19 mouse cellular contexts compared by ENCODE assay signal in the genomic region with DNA sequence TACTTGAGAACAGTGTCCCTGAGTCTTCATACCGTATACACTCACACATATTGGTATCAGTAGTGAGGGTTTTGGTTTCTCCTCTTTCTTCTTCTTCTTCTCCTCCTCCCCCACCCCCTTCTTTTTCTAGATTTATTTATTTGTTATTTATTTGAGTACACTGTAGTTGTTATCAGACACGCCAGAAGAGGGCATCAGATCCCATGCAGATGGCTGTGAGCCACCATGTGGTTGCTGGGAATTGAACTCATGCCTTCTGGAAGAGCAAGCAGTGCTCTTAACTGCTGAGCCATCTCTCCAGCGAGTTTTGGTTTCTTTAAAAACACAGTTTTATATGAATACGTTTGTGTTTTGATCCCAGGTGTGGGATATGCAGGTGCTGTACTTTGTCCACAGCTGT. TPM values are rescaled to one million over a fixed set of nuclear protein-coding genes. Genes with fewer than 3 reads are reported as not detected.
DNase-seq lines count a peak whose midpoint lies in the region; ATAC-seq and TF ChIP-seq lines count a peak whose summit lies in the region.
"Had no signal": no experiment of that assay in that cellular context is flagged by ENCODE, and none has a peak within 500 bp of the region (broad histone marks: within the 10 kb centered on the region; RNA-seq: fewer than 3 reads in every experiment).

No protein-coding gene starts in this region.

- no peak overlapping the region for H3K4me2 ChIP-seq in hindbrain, postnatal 0 days (ENCODE audit: low read depth, low read length)
- H3K4me2 ChIP-seq in lung, embryonic 14.5 days = no peak overlapping the region
- H3K4me2 ChIP-seq in CH12.LX (ENCODE audit: insufficient read depth, low read depth, poor library complexity, severe bottlenecking) = no peak overlapping the region
- H3K4me2 ChIP-seq: embryonic facial prominence, embryonic 15.5 days; forebrain, embryonic 12.5 days; limb, embryonic 15.5 days; lung, embryonic 15.5 days had no signal

- TF ChIP-seq EP300 in CH12.LX (IDR thresholded peaks at IDR 0.05; ENCODE audit: low read length) = no peak

- H3K9me3 ChIP-seq in hindbrain, postnatal 0 days (ENCODE audit: low read length) = no peaks in the 10 kb centered on the region
- H3K9me3 ChIP-seq in hindbrain, embryonic 10.5 days = no peaks in the 10 kb centered on the region
- no peaks in the 10 kb centered on the region for H3K9me3 ChIP-seq in lung, embryonic 14.5 days (ENCODE audit: low read depth, low read length)
- peaks cover 3% of the 10 kb centered on the region for H3K9me3 ChIP-seq in CH12.LX (replicated peaks; ENCODE audit: low read length)
- H3K9me3 ChIP-seq: embryonic facial prominence, embryonic 15.5 days; forebrain, embryonic 12.5 days; limb, embryonic 15.5 days; lung, embryonic 15.5 days had no signal

- ATAC-seq in hindbrain, postnatal 0 days = no peak
- no peak for ATAC-seq in lung, embryonic 14.5 days (ENCODE audit: insufficient read depth)
- ATAC-seq: inflammation-experienced regulatory T-cells, adult 6 months had no signal

- WGBS in hindbrain, postnatal 0 days = 68% methylated on average over 4 of the region's 4 CpGs
- WGBS in hindbrain, embryonic 10.5 days = 65% methylated on average over 4 of the region's 4 CpGs
- WGBS in lung, embryonic 14.5 days = 57% methylated on average over 4 of the region's 4 CpGs

- H3K9ac ChIP-seq in hindbrain, postnatal 0 days (replicated peaks; ENCODE audit: low read length) = no peak overlapping the region
- H3K9ac ChIP-seq in lung, embryonic 14.5 days = no peak overlapping the region
- no peak overlapping the region for H3K9ac ChIP-seq in CH12.LX (ENCODE audit: insufficient read depth, low read depth)
- H3K9ac ChIP-seq: embryonic facial prominence, embryonic 15.5 days; forebrain, embryonic 12.5 days; limb, embryonic 15.5 days; lung, embryonic 15.5 days had no signal

- H3K36me3 ChIP-seq in hindbrain, postnatal 0 days (ENCODE audit: insufficient read depth, low read length) = no peaks in the 10 kb centered on the region
- H3K36me3 ChIP-seq in hindbrain, embryonic 10.5 days = no peaks in the 10 kb centered on the region
- no peaks in the 10 kb centered on the region for H3K36me3 ChIP-seq in lung, embryonic 14.5 days (ENCODE audit: insufficient read depth)
- no peaks in the 10 kb centered on the region for H3K36me3 ChIP-seq in CH12.LX (replicated peaks in 1 of 2; ENCODE audit: control insufficient read depth in 1 of 2, insufficient read depth in 1 of 2, low read length in 1 of 2)
- H3K36me3 ChIP-seq: embryonic facial prominence, embryonic 15.5 days; forebrain, embryonic 12.5 days; limb, embryonic 15.5 days; lung, embryonic 15.5 days had no signal

- H3K27ac ChIP-seq in hindbrain, postnatal 0 days = no peak overlapping the region
- no peak overlapping the region for H3K27ac ChIP-seq in hindbrain, embryonic 10.5 days
- no peak overlapping the region for H3K27ac ChIP-seq in lung, embryonic 14.5 days (ENCODE audit: low read depth)
- no peak overlapping the region for H3K27ac ChIP-seq in CH12.LX (ENCODE audit: insufficient read depth, low read depth)
- H3K27ac ChIP-seq: embryonic facial prominence, embryonic 15.5 days; forebrain, embryonic 12.5 days; limb, embryonic 15.5 days; lung, embryonic 15.5 days had no signal

- H3K27me3 ChIP-seq in hindbrain, postnatal 0 days (ENCODE audit: insufficient read depth, low read length) = no peaks in the 10 kb centered on the region
- no peaks in the 10 kb centered on the region for H3K27me3 ChIP-seq in hindbrain, embryonic 10.5 days (ENCODE audit: insufficient read depth, poor library complexity, severe bottlenecking)
- no peaks in the 10 kb centered on the region for H3K27me3 ChIP-seq in lung, embryonic 14.5 days (ENCODE audit: insufficient read depth, low read length)
- peaks cover 56% of the 10 kb centered on the region for H3K27me3 ChIP-seq in CH12.LX (replicated peaks)
- H3K27me3 ChIP-seq: embryonic facial prominence, embryonic 15.5 days; forebrain, embryonic 12.5 days; limb, embryonic 15.5 days; lung, embryonic 15.5 days had no signal

- no peaks in the 10 kb centered on the region for H3K4me1 ChIP-seq in hindbrain, postnatal 0 days (ENCODE audit: insufficient read depth, low read length)
- H3K4me1 ChIP-seq in hindbrain, embryonic 10.5 days (replicated peaks) = no peaks in the 10 kb centered on the region
- H3K4me1 ChIP-seq in lung, embryonic 14.5 days (ENCODE audit: insufficient read depth) = no peaks in the 10 kb centered on the region
- H3K4me1 ChIP-seq in CH12.LX (ENCODE audit: control insufficient read depth in 1 of 2, insufficient read depth in 2 of 2) = no peaks in the 10 kb centered on the region
- H3K4me1 ChIP-seq: embryonic facial prominence, embryonic 15.5 days; forebrain, embryonic 12.5 days; limb, embryonic 15.5 days; lung, embryonic 15.5 days had no signal

- H3K79me2 ChIP-seq in CH12.LX (replicated peaks; ENCODE audit: control insufficient read depth, extremely low read depth, insufficient read depth, poor library complexity, severe bottlenecking) = no peaks in the 10 kb centered on the region

- peak; percentile 28 for TF ChIP-seq CTCF in hindbrain, postnatal 0 days (IDR thresholded peaks at IDR 0.05; ENCODE audit: low read depth)
- TF ChIP-seq CTCF in lung, embryonic 14.5 days (IDR thresholded peaks at IDR 0.05; ENCODE audit: low read depth) = no peak
- peak in 1 of 2 experiments; percentile 56; a peak in 2 of 4 replicates for TF ChIP-seq CTCF in CH12.LX (conservative IDR thresholded peaks at IDR 0.05 in 1 of 2, IDR thresholded peaks at IDR 0.05 in 1 of 2; ENCODE audit: low read depth in 2 of 2, low read length in 2 of 2)

- dilution Hi-C loops in CH12.LX (cut with MboI; ENCODE audit: extremely low pct_ligation_motif_present, extremely low pct_unique_long_range_greater_than_20kb, low sequenced_read_pairs) = no loop called here

- in situ Hi-C loops in CH12.LX (cut with MboI; ENCODE audit: low pct_ligation_motif_present, low pct_unique_long_range_greater_than_20kb, low sequenced_read_pairs) = no loop called here

- peak; percentile 23 for TF ChIP-seq RAD21 in CH12.LX (IDR thresholded peaks at IDR 0.05; ENCODE audit: low read depth, low read length)

- H3K4me3 ChIP-seq in hindbrain, postnatal 0 days (ENCODE audit: low read length) = no peak overlapping the region
- H3K4me3 ChIP-seq in hindbrain, embryonic 10.5 days = no peak overlapping the region
- no peak overlapping the region for H3K4me3 ChIP-seq in lung, embryonic 14.5 days (ENCODE audit: low read depth, low read length)
- no peak overlapping the region for H3K4me3 ChIP-seq in CH12.LX (replicated peaks in 1 of 3; ENCODE audit: low read depth in 2 of 3, low read length in 2 of 3, poor library complexity in 1 of 3)
- H3K4me3 ChIP-seq: embryonic facial prominence, embryonic 15.5 days; forebrain, embryonic 12.5 days; limb, embryonic 15.5 days; lung, embryonic 15.5 days; myocyte had no signal

- no peak for TF ChIP-seq POLR2A in CH12.LX (IDR thresholded peaks at IDR 0.05; ENCODE audit: low read depth, low read length)

- DNase-seq in hindbrain, postnatal 0 days (ENCODE audit: low spot score) = no peak
- no peak for DNase-seq in hindbrain, embryonic 10.5 days (ENCODE audit: low spot score)
- peak; percentile 2 for DNase-seq in lung, embryonic 14.5 days
- no peak for DNase-seq in lung, postnatal 10 days
- DNase-seq in CH12.LX (ENCODE audit: extremely low read depth) = no peak
- DNase-seq in brain, adult 2 months (ENCODE audit: low read depth, low spot score) = peak; percentile 20
- no peak for DNase-seq in spleen, postnatal 4 days (ENCODE audit: low spot score in 2 of 2)
- DNase-seq: cerebellum, adult 11 months; thymus, postnatal 36 days had no signal

RNA-seq across cellular contexts. Expression of a gene that starts 2.0 kb away (rescaled TPM):
- total RNA-seq in hindbrain, postnatal 0 days (2014; rRNA removed) = not detected in 2 replicates
- not detected in 2 replicates for polyA plus RNA-seq in hindbrain, postnatal 0 days (2015; fragmentation: Nextera tagmentation; extraction: Ambion mirVana)
- polyA plus RNA-seq in hindbrain, embryonic 10.5 days (2016; fragmentation: Nextera tagmentation; extraction: Ambion mirVana) = not detected in 2 replicates
- not detected in 2 replicates for polyA plus RNA-seq in lung, embryonic 14.5 days (2014; fragmentation: Nextera tagmentation; extraction: Ambion mirVana)
- total RNA-seq in CH12.LX (2012; rRNA removed) (not detected in 2 replicates), CH12.LX (2014; rRNA removed) (not detected in 2 replicates)
- polyA plus RNA-seq in CH12.LX (2012; ENCODE audit: insufficient read length, low read depth) = not detected in 2 replicates
- total RNA-seq: gastrocnemius, postnatal 4 days; hematopoietic stem cell, adult 5-6 weeks had no signal
- polyA plus RNA-seq: forebrain, embryonic 12.5 days; heart, embryonic 14.5 days; inflammation-experienced regulatory T-cells, adult 6 months; limb, embryonic 15.5 days; lung, embryonic 15.5 days; myocyte; spleen, adult 2 months had no signal

RNA-seq across cellular contexts. Expression of a gene that starts 7.9 kb away (rescaled TPM):
- not detected in 2 replicates for total RNA-seq in hindbrain, postnatal 0 days (2014; rRNA removed)
- not detected in 2 replicates for polyA plus RNA-seq in hindbrain, postnatal 0 days (2015; fragmentation: Nextera tagmentation; extraction: Ambion mirVana)
- not detected in 2 replicates for polyA plus RNA-seq in hindbrain, embryonic 10.5 days (2016; fragmentation: Nextera tagmentation; extraction: Ambion mirVana)
- not detected in 2 replicates for polyA plus RNA-seq in lung, embryonic 14.5 days (2014; fragmentation: Nextera tagmentation; extraction: Ambion mirVana)
- total RNA-seq in CH12.LX (2012; rRNA removed) = not detected in 2 replicates
- total RNA-seq in CH12.LX (2014; rRNA removed) = not detected in 2 replicates
- polyA plus RNA-seq in CH12.LX (2012; ENCODE audit: insufficient read length, low read depth) = not detected in 2 replicates
- total RNA-seq: gastrocnemius, postnatal 4 days; hematopoietic stem cell, adult 5-6 weeks had no signal
- polyA plus RNA-seq: forebrain, embryonic 12.5 days; heart, embryonic 14.5 days; inflammation-experienced regulatory T-cells, adult 6 months; limb, embryonic 15.5 days; lung, embryonic 15.5 days; myocyte; spleen, adult 2 months had no signal

RNA-seq across cellular contexts. Expression of a gene that starts 12.7 kb away (rescaled TPM):
- not detected in 2 replicates for total RNA-seq in hindbrain, postnatal 0 days (2014; rRNA removed)
- not detected in 2 replicates for polyA plus RNA-seq in hindbrain, postnatal 0 days (2015; fragmentation: Nextera tagmentation; extraction: Ambion mirVana)
- polyA plus RNA-seq in hindbrain, embryonic 10.5 days (2016; fragmentation: Nextera tagmentation; extraction: Ambion mirVana) = not detected in 2 replicates
- not detected in 2 replicates for polyA plus RNA-seq in lung, embryonic 14.5 days (2014; fragmentation: Nextera tagmentation; extraction: Ambion mirVana)
- total RNA-seq in CH12.LX (2012; rRNA removed) = not detected in 2 replicates
- not detected in 2 replicates for total RNA-seq in CH12.LX (2014; rRNA removed)
- polyA plus RNA-seq in CH12.LX (2012; ENCODE audit: insufficient read length, low read depth) = not detected in 2 replicates
- total RNA-seq: gastrocnemius, postnatal 4 days; hematopoietic stem cell, adult 5-6 weeks had no signal
- polyA plus RNA-seq: forebrain, embryonic 12.5 days; heart, embryonic 14.5 days; inflammation-experienced regulatory T-cells, adult 6 months; limb, embryonic 15.5 days; lung, embryonic 15.5 days; myocyte had no signal

RNA-seq across cellular contexts. Expression of a gene that starts 14.2 kb away (rescaled TPM):
- not detected in 2 replicates for total RNA-seq in hindbrain, postnatal 0 days (2014; rRNA removed)
- not detected in 2 replicates for polyA plus RNA-seq in hindbrain, postnatal 0 days (2015; fragmentation: Nextera tagmentation; extraction: Ambion mirVana)
- not detected in 2 replicates for polyA plus RNA-seq in hindbrain, embryonic 10.5 days (2016; fragmentation: Nextera tagmentation; extraction: Ambion mirVana)
- polyA plus RNA-seq in lung, embryonic 14.5 days (2014; fragmentation: Nextera tagmentation; extraction: Ambion mirVana) = not detected in 2 replicates
- total RNA-seq in CH12.LX (2012; rRNA removed) = not detected in 2 replicates
- total RNA-seq in CH12.LX (2014; rRNA removed) = not detected in 2 replicates
- not detected in 2 replicates for polyA plus RNA-seq in CH12.LX (2012; ENCODE audit: insufficient read length, low read depth)
- total RNA-seq: gastrocnemius, postnatal 4 days; hematopoietic stem cell, adult 5-6 weeks had no signal
- polyA plus RNA-seq: forebrain, embryonic 12.5 days; heart, embryonic 14.5 days; inflammation-experienced regulatory T-cells, adult 6 months; limb, embryonic 15.5 days; lung, embryonic 15.5 days; myocyte; spleen, adult 2 months had no signal

RNA-seq across cellular contexts. Expression of a gene that starts 17.0 kb away (rescaled TPM):
- total RNA-seq in hindbrain, postnatal 0 days (2014; rRNA removed) = not detected in 2 replicates
- polyA plus RNA-seq in hindbrain, postnatal 0 days (2015; fragmentation: Nextera tagmentation; extraction: Ambion mirVana) = not detected in 2 replicates
- not detected in 2 replicates for polyA plus RNA-seq in hindbrain, embryonic 10.5 days (2016; fragmentation: Nextera tagmentation; extraction: Ambion mirVana)
- not detected in 2 replicates for polyA plus RNA-seq in lung, embryonic 14.5 days (2014; fragmentation: Nextera tagmentation; extraction: Ambion mirVana)
- total RNA-seq in CH12.LX (2012; rRNA removed) = not detected in 2 replicates
- total RNA-seq in CH12.LX (2014; rRNA removed) = not detected in 2 replicates
- polyA plus RNA-seq in CH12.LX (2012; ENCODE audit: insufficient read length, low read depth) = not detected in 2 replicates
- total RNA-seq: gastrocnemius, postnatal 4 days; hematopoietic stem cell, adult 5-6 weeks had no signal
- polyA plus RNA-seq: forebrain, embryonic 12.5 days; heart, embryonic 14.5 days; inflammation-experienced regulatory T-cells, adult 6 months; lung, embryonic 15.5 days; myocyte; spleen, adult 2 months had no signal

Comparison
In these comparisons a context has a peak if more than half of its experiments do, and no peak if none do; other contexts are left out.
1. DNase-seq: peak in lung, embryonic 14.5 days (single experiment) and brain, adult 2 months (single experiment); none in hindbrain, postnatal 0 days (single experiment), hindbrain, embryonic 10.5 days (single experiment), lung, postnatal 10 days (single experiment), CH12.LX (single experiment) and spleen, postnatal 4 days (0 of 2).